Mouse (Mus musculus) CH12.LX (cell line): ENCODE measurements around the gene Madd. TPM values are rescaled to one million over a fixed set of nuclear protein-coding genes. Genes with fewer than 3 reads are reported as not detected.

ENCODE experiments used
- DNase-seq: peaks from one replicate; pipeline ENCODE4 v3.0.0-alpha.2; 2013; ENCODE audit errors: extremely low read depth
- H3K27ac ChIP-seq: 2 replicates; pipeline ENCODE4 v1.5.1; 2012; ENCODE audit warnings: low read depth, mild to moderate bottlenecking, control low read depth, moderate library complexity; ENCODE audit not compliant: insufficient read depth
- H3K27me3 ChIP-seq: replicated peaks from 2 replicates; pipeline ENCODE3; 2012; ENCODE audit warnings: inconsistent platforms
- H3K36me3 ChIP-seq, 2 experiments: replicated peaks in 1 of 2; 2 replicates each; pipeline versions ENCODE3 to v1.6.1; 2012; ENCODE audit warnings: inconsistent platforms in 1 of 2, low read length in 1 of 2, mild to moderate bottlenecking in 1 of 2, mixed read lengths in 1 of 2, moderate library complexity in 1 of 2; ENCODE audit not compliant: control insufficient read depth in 1 of 2, insufficient read depth in 1 of 2
- H3K4me1 ChIP-seq, 2 experiments: 2 replicates each; pipeline ENCODE4 v1.6.1; 2012; ENCODE audit warnings: inconsistent platforms in 1 of 2, moderate library complexity in 1 of 2; ENCODE audit not compliant: insufficient read depth in 2 of 2, control insufficient read depth in 1 of 2
- H3K4me2 ChIP-seq: 2 replicates; pipeline ENCODE4 v1.6.1; 2012; ENCODE audit warnings: low read depth, mild to moderate bottlenecking, control low read depth; ENCODE audit not compliant: poor library complexity, insufficient read depth, severe bottlenecking
- H3K4me3 ChIP-seq, 3 experiments: fragments of 150-350 bp in 1 of 3; sonication (generic) in 1 of 3; replicated peaks in 1 of 3; 2 replicates each; pipeline versions ENCODE3 to v1.5.1; 2011 to 2012; ENCODE audit warnings: low read depth in 2 of 3, low read length in 2 of 3, mild to moderate bottlenecking in 2 of 3, moderate library complexity in 2 of 3, control low read depth in 1 of 3, improper control_type of control experiment in 1 of 3, inconsistent platforms in 1 of 3, mixed read lengths in 1 of 3; ENCODE audit not compliant: poor library complexity in 1 of 3
- H3K79me2 ChIP-seq: replicated peaks from 2 replicates; pipeline ENCODE4 v1.6.1; 2012; ENCODE audit warnings: mild to moderate bottlenecking, moderate library complexity; ENCODE audit not compliant: control insufficient read depth, poor library complexity, insufficient read depth, severe bottlenecking; ENCODE audit errors: extremely low read depth
- H3K9ac ChIP-seq: 2 replicates; pipeline ENCODE4 v1.6.1; 2012; ENCODE audit warnings: low read depth, mild to moderate bottlenecking, control low read depth, moderate library complexity; ENCODE audit not compliant: insufficient read depth
- H3K9me3 ChIP-seq: replicated peaks from 2 replicates; pipeline ENCODE3; 2012; ENCODE audit warnings: low read length, inconsistent platforms, mixed read lengths
- BHLHE40 ChIP-seq: IDR thresholded peaks from 2 replicates; pipeline ENCODE4 v1.6.1; 2011; ENCODE audit warnings: mild to moderate bottlenecking, low read depth, low read length, improper control_type of control experiment
- ELF1 ChIP-seq: IDR thresholded peaks from 2 replicates; pipeline ENCODE4 v1.6.1; 2014; ENCODE audit warnings: low read depth, mild to moderate bottlenecking, inconsistent platforms, low read length, improper control_type of control experiment
- EP300 ChIP-seq: IDR thresholded peaks from 2 replicates; pipeline ENCODE4 v1.6.1; 2011; ENCODE audit warnings: low read length, improper control_type of control experiment
- GABPA ChIP-seq: IDR thresholded peaks from 2 replicates; pipeline ENCODE4 v1.6.1; 2012; ENCODE audit warnings: low read depth, low read length, improper control_type of control experiment, inconsistent platforms; ENCODE audit not compliant: insufficient replicate concordance
- IRF4 ChIP-seq: IDR thresholded peaks from 2 replicates; pipeline ENCODE4 v1.6.1; 2014; ENCODE audit warnings: low read depth, mild to moderate bottlenecking, inconsistent platforms, low read length, improper control_type of control experiment
- JUN ChIP-seq: IDR thresholded peaks from 2 replicates; pipeline ENCODE4 v1.6.1; 2011; ENCODE audit warnings: low read depth, mild to moderate bottlenecking, low read length, improper control_type of control experiment, moderate library complexity; ENCODE audit not compliant: insufficient read depth
- JUND ChIP-seq: conservative IDR thresholded peaks from 2 replicates; pipeline ENCODE4 v1.6.1; 2011; ENCODE audit warnings: low read depth, low read length, improper control_type of control experiment
- KAT2A ChIP-seq: IDR thresholded peaks from 2 replicates; pipeline ENCODE4 v1.6.1; 2012; ENCODE audit warnings: low read length, improper control_type of control experiment, inconsistent platforms; ENCODE audit not compliant: insufficient replicate concordance
- MAX ChIP-seq: IDR thresholded peaks from 2 replicates; pipeline ENCODE4 v1.6.1; 2011; ENCODE audit warnings: low read length, improper control_type of control experiment
- MAZ ChIP-seq: IDR thresholded peaks from 2 replicates; pipeline ENCODE4 v1.6.1; 2012; ENCODE audit warnings: low read depth, mild to moderate bottlenecking, inconsistent platforms, low read length, improper control_type of control experiment, moderate library complexity
- MXI1 ChIP-seq: IDR thresholded peaks from 2 replicates; pipeline ENCODE4 v1.6.1; 2011; ENCODE audit warnings: mild to moderate bottlenecking, low read depth, low read length, improper control_type of control experiment
- MYC ChIP-seq: IDR thresholded peaks from 2 replicates; pipeline ENCODE4 v1.6.1; 2011; ENCODE audit warnings: low read depth, mild to moderate bottlenecking, improper control_type of control experiment, low read length
- NELFE ChIP-seq: IDR thresholded peaks from 2 replicates; pipeline ENCODE4 v1.6.1; 2011; ENCODE audit warnings: low read depth, low read length, improper control_type of control experiment
- NRF1 ChIP-seq: IDR thresholded peaks from 2 replicates; pipeline ENCODE4 v1.6.1; 2014; ENCODE audit warnings: low read depth, mild to moderate bottlenecking, inconsistent platforms, low read length, improper control_type of control experiment, moderate library complexity
- PAX5 ChIP-seq: IDR thresholded peaks from 2 replicates; pipeline ENCODE4 v1.6.1; 2012; ENCODE audit warnings: low read length, inconsistent platforms, mixed read lengths
- POLR2A ChIP-seq: IDR thresholded peaks from 2 replicates; pipeline ENCODE4 v1.6.1; 2011; ENCODE audit warnings: low read depth, mild to moderate bottlenecking, improper control_type of control experiment, low read length
- POLR2AphosphoS2 ChIP-seq: IDR thresholded peaks from 2 replicates; pipeline ENCODE4 v1.6.1; 2011; ENCODE audit warnings: low read depth, low read length, improper control_type of control experiment
- RCOR1 ChIP-seq: conservative IDR thresholded peaks from 2 replicates; pipeline ENCODE4 v1.6.1; 2012; ENCODE audit warnings: low read depth, mild to moderate bottlenecking, inconsistent platforms, low read length, improper control_type of control experiment
- SIN3A ChIP-seq: IDR thresholded peaks from 2 replicates; pipeline ENCODE4 v1.6.1; 2012; ENCODE audit warnings: low read length, improper control_type of control experiment, inconsistent platforms
- SMC3 ChIP-seq: IDR thresholded peaks from 2 replicates; pipeline ENCODE4 v1.6.1; 2011; ENCODE audit warnings: low read depth, low read length, improper control_type of control experiment
- TBP ChIP-seq: conservative IDR thresholded peaks from 2 replicates; pipeline ENCODE4 v1.6.1; 2011; ENCODE audit warnings: low read depth, low read length, improper control_type of control experiment
- TCF12 ChIP-seq: IDR thresholded peaks from 2 replicates; pipeline ENCODE4 v1.6.1; 2014; ENCODE audit warnings: low read depth, mild to moderate bottlenecking, inconsistent platforms, low read length, improper control_type of control experiment
- USF2 ChIP-seq: conservative IDR thresholded peaks from 2 replicates; pipeline ENCODE4 v1.6.1; 2011; ENCODE audit warnings: low read depth, low read length, improper control_type of control experiment
- ZC3H11A ChIP-seq: IDR thresholded peaks from 2 replicates; pipeline ENCODE4 v1.6.1; 2012; ENCODE audit warnings: low read depth, mild to moderate bottlenecking, inconsistent platforms, low read length, improper control_type of control experiment
- ZKSCAN1 ChIP-seq: IDR thresholded peaks from 2 replicates; pipeline ENCODE4 v1.6.1; 2012; ENCODE audit warnings: low read depth, inconsistent platforms, low read length, improper control_type of control experiment, borderline replicate concordance
- ZNF384 ChIP-seq: IDR thresholded peaks from 2 replicates; pipeline ENCODE4 v1.6.1; 2012; ENCODE audit warnings: low read depth, low read length, improper control_type of control experiment, inconsistent platforms
- dilution Hi-C: fragments of 300-500 bp; cut with MboI; formaldehyde crosslinking; loops from 2 replicates; pipeline ENCODE4 v1.14.3; 2020; ENCODE audit warnings: low sequenced_read_pairs; ENCODE audit not compliant: extremely low pct_unique_long_range_greater_than_20kb, extremely low pct_ligation_motif_present
- in situ Hi-C: fragments of 300-500 bp; cut with MboI; formaldehyde crosslinking; loops from 3 replicates; pipeline ENCODE4 v1.14.3; 2019; ENCODE audit warnings: low sequenced_read_pairs, low pct_ligation_motif_present, low pct_unique_long_range_greater_than_20kb, mixed read lengths
- polyA plus RNA-seq: library from polyadenylated mRNA; unstranded; fragments of >175 nt; gene quantifications from 2 replicates; pipeline ENCODE4 v1.2.1, GENCODE M21; 2012; ENCODE audit warnings: low read depth; ENCODE audit not compliant: insufficient read length
- total RNA-seq, 2 experiments: library from RNA; depleted of rRNA; stranded (reverse); fragments of 300-350 nt in 1 of 2; fragments of >200 nt in 1 of 2; gene quantifications; 2 replicates each; pipeline ENCODE4 v1.2.3; 2012 to 2014

The Madd gene
- total and polyA plus RNA-seq, 3 experiments = 4.8 to 15.6 (median 14.6) TPM

- 0 out of 2 replicates have a peak, but pooled peaks cover 1% of the 10 kb centered on the region for H3K79me2 ChIP-seq
- no peaks in the 10 kb centered on the region for H3K27me3 ChIP-seq
- dilution Hi-C loops = no loop called here
- H3K4me3 ChIP-seq = no peak overlapping the region
- H3K36me3 ChIP-seq = peaks cover 47 to 65% of the 10 kb centered on the region in 2 experiments
- no peak for DNase-seq
- H3K9me3 ChIP-seq = no peaks in the 10 kb centered on the region
- in situ Hi-C loops = no loop called here
- no peak overlapping the region for H3K27ac ChIP-seq
- no peak overlapping the region for H3K9ac ChIP-seq
- TF ChIP-seq MAZ (no peak), RCOR1 (no peak), GABPA (no peak), ZC3H11A (no peak), NRF1 (no peak), MXI1 (no peak), KAT2A (no peak), TBP (no peak), POLR2AphosphoS2 (no peak), MYC (no peak), POLR2A (no peak), PAX5 (no peak), TCF12 (no peak), JUN (no peak)
- no peak overlapping the region for H3K4me2 ChIP-seq
- peaks cover 0 to 12% of the 10 kb centered on the region in 2 experiments; a peak in 2 of 4 replicates for H3K4me1 ChIP-seq
Measured at GRCm38 (mm10) chr2:91148101-91148500, 35.5 kb downstream of the Madd start.

- in situ Hi-C loops (no loop called here), dilution Hi-C loops (no loop called here)
- peaks cover 2 to 12% of the 10 kb centered on the region in 2 experiments; a peak in 3 of 4 replicates for H3K4me1 ChIP-seq
- H3K9me3 ChIP-seq = no peaks in the 10 kb centered on the region
- no peak overlapping the region for H3K4me2 ChIP-seq
- no peak overlapping the region for H3K4me3 ChIP-seq
- no peak overlapping the region for H3K9ac ChIP-seq
- H3K36me3 ChIP-seq = peaks cover 60 to 77% of the 10 kb centered on the region in 2 experiments
- H3K27ac ChIP-seq = no peak overlapping the region
- no peak for DNase-seq
- TF ChIP-seq USF2 (no peak), NELFE (no peak), POLR2A (no peak), RCOR1 (no peak), ELF1 (no peak), MYC (no peak), ZNF384 (no peak), SIN3A (no peak), PAX5 (no peak), IRF4 (no peak), GABPA (no peak), JUND (no peak), EP300 (no peak), BHLHE40 (no peak), MXI1 (no peak), NRF1 (no peak), POLR2AphosphoS2 (no peak), MAX (no peak), ZKSCAN1 (no peak), SMC3 (no peak)
- H3K27me3 ChIP-seq = no peaks in the 10 kb centered on the region
- no peaks in the 10 kb centered on the region for H3K79me2 ChIP-seq
Measured at GRCm38 (mm10) chr2:91143401-91143800, 40.2 kb downstream of the Madd start.
